Mouse (Mus musculus) adrenal gland, postnatal 10 days (tissue): Measurements from ENCODE around the gene Slc25a13. TPM values are rescaled to one million over a fixed set of nuclear protein-coding genes. Genes with fewer than 3 reads are reported as not detected.

ENCODE experiments used
- DNase-seq: peaks from one replicate; pipeline ENCODE4 v3.0.0; 2021; ENCODE audit warnings: mixed read lengths
- total RNA-seq, 2 experiments: library from RNA; stranded (reverse); gene quantifications; 2 replicates each; pipeline ENCODE4 v1.2.3; 2021

Slc25a13 gene
- total RNA-seq, 2 experiments from 2014 or later = 32.1 to 45.3 TPM

- DNase-seq = no peak
Observed at GRCm38 (mm10) chr6:6113776-6114175, 103.2 kb downstream of the Slc25a13 start.

GRCm38 (mm10) chr6:6112767-6113528 lies 104.0 kb downstream of the Slc25a13 start:
- DNase-seq = no peak

GRCm38 (mm10) chr6:6107419-6107966 lies 109.5 kb downstream of the Slc25a13 start:
- DNase-seq = no peak

DNA sequence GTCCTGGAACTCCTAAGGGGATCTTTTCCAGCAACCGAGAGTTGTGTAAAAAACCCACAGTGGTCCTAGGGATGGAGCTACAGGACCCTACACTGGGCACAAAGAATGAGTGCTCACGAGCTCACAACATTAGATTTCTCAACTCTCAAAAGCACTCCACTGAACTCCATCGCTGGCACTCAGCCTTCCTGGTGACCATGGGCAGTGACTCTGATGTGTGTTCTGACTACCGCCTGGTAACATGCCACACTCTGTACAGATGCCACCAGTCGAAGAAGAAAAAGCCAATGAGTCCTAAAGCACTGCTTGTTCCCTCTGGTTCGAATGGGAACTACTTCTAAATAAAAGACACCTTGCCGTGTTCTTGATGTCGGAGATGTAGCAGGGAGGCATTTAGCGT lies 111.4 kb downstream of the Slc25a13 start:
- peak; percentile 41 for DNase-seq

DNA sequence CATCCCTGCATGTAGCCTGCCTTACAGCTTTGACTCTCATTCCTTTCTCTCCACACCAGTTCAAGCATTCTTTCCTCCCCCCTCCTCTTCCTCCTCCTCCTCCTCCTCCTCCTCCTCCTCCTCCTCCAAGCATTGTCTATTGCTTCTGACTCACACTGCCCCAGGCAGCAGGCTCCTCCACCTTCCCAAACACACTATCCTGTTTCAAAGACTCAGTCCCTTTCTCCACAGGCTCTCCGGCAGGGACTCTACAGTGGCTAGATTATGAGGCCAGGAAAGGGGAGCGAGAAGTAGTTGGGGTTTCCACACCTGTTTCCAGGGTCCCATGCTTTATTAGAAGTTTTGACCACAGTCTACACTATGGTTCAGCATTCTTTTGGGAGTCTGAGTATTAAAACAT lies 113.5 kb downstream of the Slc25a13 start:
- no peak for DNase-seq

DNA sequence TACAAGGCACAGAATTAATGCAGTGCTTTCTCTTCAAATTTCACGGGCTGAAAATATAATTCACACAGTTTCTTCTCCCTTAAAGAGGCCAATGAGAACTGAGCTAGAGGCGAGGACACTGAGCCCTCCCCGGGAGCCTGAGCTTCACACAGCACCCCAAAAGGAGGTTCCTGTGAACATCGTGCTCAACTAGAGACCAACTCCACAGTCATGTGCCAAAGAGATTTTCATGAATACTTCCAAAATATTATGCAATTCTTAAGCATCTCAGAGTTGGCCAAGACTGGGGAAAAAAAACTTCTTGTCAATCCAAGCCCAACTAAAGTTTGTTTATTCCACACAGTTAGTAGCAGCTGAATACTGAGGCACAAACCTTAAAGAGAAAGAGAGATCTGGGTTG lies 115.4 kb downstream of the Slc25a13 start:
- no peak for DNase-seq

- no peak for DNase-seq
Observed at GRCm38 (mm10) chr6:6100892-6101480, 116.0 kb downstream of the Slc25a13 start.

DNA sequence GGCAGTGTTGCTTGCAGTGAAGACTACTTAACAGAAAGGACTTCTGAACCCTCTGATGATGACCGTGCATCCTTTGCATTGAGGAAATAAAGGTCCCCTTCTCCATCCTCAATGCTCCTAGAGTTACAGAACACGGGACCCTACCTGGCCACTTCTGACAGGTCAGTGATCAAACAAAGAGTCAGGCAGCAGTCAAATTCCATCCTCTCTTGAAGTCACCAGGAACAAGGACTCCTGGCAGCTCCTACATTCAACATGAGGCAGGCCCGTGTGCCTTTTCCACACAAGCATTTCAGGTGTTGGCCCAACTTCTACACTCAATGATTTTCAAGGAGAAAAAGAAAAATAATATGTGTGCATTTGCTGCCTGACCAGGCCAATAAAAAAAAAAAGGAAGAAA lies 123.0 kb downstream of the Slc25a13 start:
- DNase-seq = no peak

DNA sequence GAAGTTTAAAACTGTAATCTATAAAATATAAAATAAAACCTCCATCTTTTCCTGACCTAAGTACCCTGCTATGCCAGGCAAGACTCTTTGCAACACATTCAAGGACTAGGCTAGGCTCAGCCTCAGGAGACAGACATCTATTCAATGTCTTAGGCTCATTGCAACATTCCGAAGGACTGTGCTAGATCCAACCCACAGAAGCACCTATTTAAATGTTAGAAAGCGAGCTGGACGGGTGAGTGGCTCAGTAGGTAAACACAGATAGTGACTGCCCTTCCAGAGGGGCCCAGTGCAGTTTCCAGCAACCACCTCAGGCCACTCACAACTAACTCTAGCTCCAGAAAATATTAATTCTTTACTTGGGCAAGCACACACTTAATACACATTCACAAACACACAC lies 123.5 kb downstream of the Slc25a13 start:
- no peak for DNase-seq

GRCm38 (mm10) chr6:6092497-6092896 lies 124.5 kb downstream of the Slc25a13 start:
- DNase-seq = no peak

DNA sequence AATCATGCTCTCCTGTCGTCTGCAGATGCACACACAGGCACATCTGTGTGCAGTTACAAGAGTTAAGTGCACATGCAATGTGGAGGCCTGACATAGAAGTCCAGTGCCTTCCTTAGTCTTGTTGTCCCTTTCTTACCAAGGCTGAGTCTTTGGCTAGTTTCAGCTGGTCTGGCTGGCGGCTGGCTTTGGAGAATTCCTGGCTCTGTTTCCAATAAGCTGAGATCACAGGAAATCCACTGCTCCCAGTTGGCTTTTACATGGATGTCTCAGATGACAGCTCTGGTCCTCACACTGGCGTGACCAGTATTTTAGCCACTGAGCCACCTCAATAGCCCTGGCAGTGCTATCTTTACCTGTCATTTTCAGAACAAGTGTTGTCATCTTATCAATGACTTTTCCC lies 126.0 kb downstream of the Slc25a13 start:
- DNase-seq = no peak

DNA sequence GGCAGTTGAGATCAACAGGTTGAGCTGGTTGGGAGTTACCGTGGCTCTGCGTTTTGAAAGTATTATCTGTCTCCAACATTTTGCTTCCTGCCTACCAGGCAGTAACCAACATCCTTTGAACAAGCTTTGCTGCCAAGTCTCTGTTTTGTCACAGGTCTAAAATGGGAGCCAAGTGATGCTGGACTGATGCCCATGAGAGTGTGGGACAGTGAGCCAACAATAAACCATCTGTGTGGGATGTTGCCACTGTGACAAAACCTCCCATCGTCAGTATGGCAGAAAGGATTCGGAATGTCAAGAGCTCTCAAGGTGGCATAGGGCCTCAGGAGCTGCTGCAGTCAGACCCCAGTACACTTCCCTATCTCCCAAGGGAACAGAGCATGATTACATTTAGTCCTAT lies 128.8 kb downstream of the Slc25a13 start:
- DNase-seq = peak; percentile 29

- DNase-seq = no peak
Observed at GRCm38 (mm10) chr6:6080484-6080883, 136.5 kb downstream of the Slc25a13 start.

DNA sequence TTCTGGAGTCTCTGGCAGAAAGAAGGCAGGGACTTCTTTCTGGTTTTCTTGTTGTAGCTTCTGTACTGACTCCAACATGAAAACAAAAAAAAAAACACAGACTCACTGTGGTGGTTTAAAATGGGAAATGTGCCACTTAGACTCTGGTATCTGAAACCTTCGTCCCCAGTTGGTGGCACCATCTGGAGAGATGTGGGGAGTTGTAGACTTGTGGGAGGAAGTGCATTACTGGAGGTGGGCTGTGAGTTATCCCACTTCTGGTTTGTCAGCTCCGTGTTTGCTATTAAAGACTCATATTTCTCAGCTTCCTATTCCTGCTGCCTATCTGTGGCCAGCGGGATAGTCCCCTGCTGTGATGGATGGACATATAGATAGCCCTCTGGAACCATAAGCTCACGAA lies 139.7 kb downstream of the Slc25a13 start:
- no peak for DNase-seq

- no peak for DNase-seq
Observed at GRCm38 (mm10) chr6:6075940-6076447, 141.0 kb downstream of the Slc25a13 start.

DNA sequence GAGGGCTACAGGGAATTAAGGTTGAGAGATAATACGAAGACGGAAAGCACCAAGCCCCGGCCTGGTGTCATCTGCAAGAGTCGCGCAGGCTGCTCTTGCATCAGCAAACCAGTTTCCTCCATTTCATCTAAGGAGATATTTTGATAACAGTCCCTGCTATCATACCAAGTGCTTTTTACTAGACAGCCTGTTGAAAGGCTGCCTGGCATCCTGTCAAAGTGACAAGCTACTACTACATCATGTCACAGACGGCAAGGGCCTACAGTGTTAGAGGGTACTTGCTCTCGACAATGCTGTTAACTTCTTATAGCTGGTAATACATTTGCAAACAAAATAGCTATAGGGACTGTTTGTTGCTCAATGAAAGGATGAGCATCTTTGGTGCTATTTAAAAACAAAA lies 145.9 kb downstream of the Slc25a13 start:
- no peak for DNase-seq

- DNase-seq = no peak
Observed at GRCm38 (mm10) chr6:6070015-6070414, 147.0 kb downstream of the Slc25a13 start.

GRCm38 (mm10) chr6:6067201-6067600 lies 149.8 kb downstream of the Slc25a13 start:
- DNase-seq = no peak

DNA sequence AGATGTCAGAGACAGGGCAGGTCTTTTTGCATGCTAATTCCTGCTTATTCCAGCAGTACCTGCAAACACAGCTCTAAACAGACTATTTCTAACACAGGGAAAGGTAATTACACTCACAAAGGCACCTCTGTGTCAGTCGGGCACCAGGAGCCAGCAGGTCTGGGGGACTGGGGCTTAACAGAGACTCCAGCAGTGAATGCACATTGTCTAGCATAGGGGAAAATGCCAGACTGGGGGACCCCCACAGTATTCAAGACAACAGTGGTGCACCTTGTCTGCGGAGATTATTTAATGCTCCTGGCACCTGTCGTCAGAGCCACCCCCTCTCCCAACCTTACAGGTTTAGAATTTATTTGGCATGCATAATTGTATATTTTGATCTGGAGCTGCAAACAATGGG lies 158.4 kb downstream of the Slc25a13 start:
- no peak for DNase-seq

DNA sequence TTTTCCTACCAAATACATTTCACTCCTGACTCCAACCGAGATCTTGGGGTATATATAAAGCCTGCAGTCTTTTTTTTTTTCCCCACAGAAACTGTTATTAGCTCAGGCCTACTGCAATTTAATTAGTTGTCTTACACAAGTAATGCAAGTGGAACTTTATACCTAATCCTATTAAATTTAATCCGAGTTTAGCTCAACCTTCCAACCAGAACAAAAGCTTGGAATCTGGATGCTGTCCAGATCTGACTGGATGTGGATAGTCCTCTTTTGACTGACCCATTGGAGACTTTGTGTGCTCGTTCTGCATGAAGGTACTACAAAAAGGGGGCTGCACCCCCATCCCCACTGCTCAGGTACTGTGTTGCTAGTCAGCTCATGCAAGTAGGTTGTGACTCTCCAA lies 163.0 kb downstream of the Slc25a13 start:
- no peak for DNase-seq

DNA sequence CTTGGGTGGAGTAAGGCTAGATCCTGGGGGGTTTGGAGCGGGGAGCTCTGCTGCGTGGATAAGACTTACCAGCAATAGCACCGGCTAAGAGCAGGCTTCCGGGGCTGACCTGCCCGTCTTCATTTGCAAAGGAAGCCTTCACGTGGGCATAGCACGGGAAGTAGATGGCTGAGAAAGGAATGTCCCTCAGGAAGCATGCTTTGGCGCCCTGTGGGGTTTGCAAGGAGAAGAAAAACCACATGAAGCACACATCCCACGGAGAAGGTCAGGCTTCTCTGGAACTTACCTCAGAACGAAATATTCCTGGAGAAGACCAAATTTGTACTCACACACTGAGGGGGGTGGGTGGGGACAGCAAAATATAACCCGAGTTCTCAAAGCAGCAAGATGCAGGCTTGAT lies 164.3 kb downstream of the Slc25a13 start:
- no peak for DNase-seq

- no peak for DNase-seq
Observed at GRCm38 (mm10) chr6:6046729-6047424, 170.1 kb downstream of the Slc25a13 start.
